Mouse (Mus musculus) cerebellum, adult (tissue): Measurements from ENCODE around the gene Ntm.

ENCODE experiments used
- ATAC-seq: cut with Nextera tagmentation; 2 replicates; pipeline ENCODE4 v1.9.2; 2017; ENCODE audit warnings: mild to moderate bottlenecking, moderate library complexity, mixed read lengths; ENCODE audit not compliant: insufficient number of reproducible peaks, low FRiP score, low TSS enrichment

Ntm gene

DNA sequence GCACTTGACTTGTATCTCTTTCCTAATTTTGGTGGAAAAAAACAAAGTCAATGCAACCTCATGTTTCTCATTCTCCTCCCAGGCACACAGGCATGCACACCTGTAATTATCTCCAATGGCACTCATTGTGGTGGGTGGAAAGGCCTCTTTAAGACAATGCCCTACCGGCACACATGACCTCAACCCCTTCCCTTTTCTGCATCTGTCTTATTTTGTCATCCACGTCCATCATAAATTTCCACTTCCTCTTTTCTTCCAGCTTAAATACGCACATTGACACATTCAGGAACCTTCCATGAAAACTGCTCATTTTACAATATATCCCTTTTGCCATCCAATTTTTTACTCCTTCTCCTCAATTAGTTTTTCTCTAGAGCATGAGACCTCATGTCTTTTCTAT lies 74.2 kb downstream of the Ntm start:
- no peak for ATAC-seq

DNA sequence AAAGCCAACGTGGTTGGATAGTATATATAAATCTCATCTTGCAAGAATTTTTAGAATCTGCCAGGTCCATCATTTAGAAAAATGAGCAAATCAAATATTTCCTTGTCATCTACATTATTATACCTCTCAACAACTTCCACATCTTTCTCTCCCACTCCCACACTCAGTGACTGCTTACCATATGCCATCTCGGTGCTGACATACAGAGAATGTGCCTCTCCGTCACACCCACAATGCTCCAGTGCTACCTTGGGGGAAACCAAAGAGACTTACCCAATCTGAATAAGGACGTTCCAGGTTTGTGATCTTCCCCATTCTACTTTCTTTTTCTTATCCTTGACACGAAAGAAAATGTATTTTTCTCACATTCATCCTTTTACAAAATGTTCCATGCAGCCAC lies 75.0 kb downstream of the Ntm start:
- no peak for ATAC-seq

DNA sequence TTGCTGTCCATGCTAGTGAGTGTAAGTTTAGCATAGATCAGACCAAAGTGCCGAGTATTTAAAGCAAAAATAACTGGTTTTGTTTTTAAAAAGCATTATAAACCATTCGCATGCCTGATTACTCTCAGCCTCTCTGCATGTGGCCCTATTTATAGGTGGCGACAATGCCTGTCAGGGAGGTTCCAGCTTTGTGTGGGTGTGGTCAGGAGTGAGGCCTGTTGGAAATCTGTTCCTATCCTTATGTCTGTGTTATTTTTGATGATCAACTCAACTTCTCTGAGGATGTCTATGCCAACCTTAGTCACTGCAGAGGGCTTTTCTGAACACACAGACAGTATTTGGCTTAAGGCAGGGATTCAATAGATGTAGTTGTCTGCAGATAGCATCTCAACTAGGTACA lies 78.9 kb downstream of the Ntm start:
- no peak for ATAC-seq

DNA sequence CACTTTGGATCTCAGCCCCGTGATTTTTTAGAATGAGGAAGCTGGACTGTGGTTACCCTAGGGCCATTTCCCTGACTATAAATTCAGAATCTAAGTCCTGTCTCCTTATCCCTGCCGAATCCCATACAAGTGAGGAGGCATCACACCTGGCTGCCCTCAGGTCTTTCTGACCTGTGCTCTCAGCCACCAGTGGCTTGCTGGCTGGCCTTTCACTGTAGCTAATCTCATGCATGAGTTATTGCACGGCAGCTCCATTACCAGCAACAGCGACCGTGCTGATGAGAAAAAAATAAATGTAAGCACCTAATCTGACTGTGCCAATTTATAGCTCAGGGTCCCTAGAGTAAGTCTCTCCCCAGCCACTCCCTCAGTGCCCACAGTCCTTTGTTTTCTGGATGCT lies 81.3 kb downstream of the Ntm start:
- no peak for ATAC-seq

DNA sequence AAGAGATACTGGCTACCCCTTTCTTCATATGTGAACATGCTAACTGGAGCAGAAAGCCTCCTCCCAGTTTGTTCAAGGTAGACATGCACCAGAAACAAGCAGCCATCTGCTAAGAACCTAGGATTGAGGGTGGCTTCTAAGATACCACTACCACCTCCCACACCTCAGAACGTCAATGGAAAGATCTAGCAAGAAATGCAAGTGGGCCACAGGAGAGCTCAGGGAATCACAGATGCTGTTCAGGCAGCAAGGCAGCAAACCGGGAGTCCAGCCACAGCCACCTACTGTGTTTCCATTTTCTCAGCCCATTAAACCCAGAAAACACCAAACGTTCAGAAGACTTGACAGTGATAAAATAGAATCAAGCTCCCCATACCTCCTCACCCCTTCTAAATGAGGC lies 85.4 kb downstream of the Ntm start:
- no peak for ATAC-seq

DNA sequence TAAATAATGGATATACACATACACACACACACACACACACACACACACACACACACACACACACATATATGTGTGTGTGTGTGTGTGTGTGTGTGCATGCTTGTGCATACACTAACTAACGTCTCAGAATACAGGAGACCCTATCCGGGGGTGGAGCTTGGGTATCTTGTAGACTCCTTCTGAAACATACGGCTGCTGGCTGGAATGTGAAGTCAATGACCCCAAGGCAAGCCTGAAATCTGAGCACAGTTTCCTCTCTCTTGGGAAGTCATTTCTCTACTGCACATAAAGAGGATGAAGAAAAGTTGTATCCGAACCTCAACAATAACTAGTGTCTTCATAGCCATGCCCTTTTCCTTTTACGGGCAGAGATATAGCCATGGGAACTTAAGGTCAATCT lies 95.2 kb downstream of the Ntm start:
- ATAC-seq, result no peak

DNA sequence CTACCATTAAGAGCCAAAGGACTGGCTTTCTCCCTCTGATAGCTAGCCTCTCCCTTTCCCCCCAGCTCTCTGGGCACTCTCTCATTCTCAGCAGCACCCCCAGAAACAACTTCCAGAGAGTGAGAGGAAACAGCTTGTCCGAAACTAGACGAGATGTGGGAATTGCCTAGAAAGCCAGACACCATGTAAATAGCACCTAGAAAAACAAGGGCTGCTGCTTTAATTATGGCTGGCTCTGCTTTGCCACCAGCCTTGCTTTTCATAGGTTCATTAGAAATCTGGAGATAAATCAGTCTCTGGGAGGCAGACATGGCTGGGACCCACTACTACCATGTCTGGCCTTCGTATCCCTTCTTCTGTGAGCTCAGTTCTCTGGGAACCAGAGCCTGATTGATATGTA lies 96.1 kb downstream of the Ntm start:
- no peak for ATAC-seq

DNA sequence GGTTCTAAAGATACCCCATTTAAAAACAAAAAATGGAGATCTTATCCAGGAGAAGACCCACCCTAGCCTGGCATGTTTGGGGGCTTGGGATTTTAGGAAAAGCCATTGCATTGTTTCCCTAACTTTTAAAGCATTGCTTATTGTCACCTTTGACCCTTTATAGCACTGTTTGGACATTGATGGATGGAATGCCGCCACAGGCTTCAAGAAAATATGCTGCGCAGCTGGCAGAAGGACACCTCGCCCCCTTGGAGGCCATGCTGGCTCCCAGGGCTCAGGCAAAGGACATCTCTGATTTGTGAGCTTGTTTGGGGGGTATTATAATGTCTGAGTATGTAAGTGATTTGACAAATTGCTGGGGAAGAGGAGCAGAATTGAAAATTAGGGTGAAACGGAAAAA lies 96.8 kb downstream of the Ntm start:
- ATAC-seq, result no peak

DNA sequence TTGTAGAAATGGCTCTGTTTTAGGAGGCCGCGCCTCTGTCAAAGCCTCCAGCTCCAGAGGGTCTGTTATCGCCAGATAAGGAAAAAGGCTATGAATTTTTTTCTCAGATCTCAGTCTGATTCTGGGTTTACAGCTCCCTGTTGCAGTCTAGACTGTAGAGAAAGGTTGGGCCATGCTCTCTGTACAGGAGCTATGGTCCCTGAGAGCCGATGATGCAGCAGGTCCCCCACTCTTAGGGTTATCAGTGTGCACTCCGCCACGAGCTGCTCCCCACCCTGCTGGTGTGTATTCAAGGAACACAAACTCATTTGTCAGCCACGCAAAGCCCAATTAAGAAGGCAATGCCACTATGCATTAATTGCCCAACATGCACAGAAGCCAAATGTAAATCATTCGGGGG lies 97.4 kb downstream of the Ntm start:
- no peak for ATAC-seq

DNA sequence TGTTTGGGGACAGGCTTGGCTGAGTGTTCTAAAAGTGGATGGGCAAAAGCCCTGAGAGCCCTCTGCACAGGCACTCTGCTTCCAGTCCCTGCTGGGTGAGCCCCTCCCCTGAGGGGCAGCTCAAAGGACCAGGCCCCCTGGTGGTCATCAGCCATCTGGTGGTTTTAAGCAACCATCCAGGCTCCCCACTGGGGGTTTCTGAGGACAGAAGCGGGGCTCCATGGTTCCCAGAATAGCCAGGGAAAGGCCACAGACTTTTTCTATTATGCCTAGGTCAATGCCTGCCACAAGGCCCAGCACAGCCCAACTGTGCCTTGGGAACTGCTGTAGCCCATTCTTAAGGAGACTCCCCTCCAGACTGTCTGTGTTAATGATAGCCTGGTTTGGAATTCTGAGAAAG lies 98.1 kb downstream of the Ntm start:
- peak; percentile 40; the same call in 1 of the 2 replicates for ATAC-seq

DNA sequence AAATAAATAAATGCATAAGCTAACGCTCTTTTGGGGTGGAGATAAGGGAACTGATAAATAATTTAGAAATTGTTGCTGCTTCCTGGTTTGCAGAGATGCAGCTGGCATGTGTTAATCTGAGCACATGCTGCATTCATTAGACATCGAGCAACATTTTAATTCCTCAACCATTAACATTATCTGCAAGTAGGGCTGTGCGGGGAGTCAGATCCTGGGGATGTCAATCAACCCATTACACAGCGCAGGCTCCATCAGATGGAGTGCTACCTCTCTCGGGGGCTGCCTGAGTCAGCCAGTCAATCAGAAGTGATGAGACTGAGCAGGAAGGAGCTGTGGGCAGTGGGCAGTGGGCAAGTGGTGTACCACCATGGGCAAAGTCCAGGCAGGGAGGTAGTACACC lies 100.5 kb downstream of the Ntm start:
- ATAC-seq, result no peak

DNA sequence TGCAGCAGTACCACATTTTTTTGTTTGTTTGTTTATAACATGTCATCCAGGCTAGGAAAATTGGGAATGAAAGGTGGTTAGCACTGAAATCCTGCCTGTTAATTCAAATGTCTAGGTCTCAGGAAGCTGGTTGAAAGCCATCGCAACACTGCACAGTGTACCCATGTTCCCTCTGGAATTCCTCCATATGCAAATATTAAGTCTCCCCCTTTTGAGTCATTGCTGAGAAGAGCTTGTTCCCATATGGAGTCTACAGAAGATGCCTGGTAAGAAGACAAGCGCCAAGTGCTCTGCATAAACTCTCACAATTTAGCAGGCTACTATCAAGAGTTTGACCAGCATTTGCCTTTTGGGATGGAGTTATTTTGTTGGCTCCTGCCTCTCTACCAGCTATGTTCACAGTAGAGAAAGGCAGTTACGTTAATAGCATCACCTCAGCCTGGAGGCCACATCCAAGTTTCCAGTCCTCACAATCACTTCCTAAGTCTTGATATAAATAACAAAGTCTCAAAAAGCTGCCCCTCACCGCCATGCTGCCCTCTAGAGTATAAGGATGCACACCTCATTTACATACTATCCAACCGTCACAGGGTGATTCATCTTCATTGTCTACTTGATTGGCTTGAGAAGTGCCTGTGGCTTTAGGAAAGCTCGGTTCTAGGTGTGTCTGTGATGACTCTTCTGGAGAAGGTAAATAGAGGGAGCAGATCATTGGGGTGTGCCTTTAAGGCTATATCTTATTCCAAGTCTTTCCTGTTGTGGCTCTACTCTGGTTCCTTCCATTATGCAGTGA lies 103.5 kb downstream of the Ntm start:
- ATAC-seq, result no peak

DNA sequence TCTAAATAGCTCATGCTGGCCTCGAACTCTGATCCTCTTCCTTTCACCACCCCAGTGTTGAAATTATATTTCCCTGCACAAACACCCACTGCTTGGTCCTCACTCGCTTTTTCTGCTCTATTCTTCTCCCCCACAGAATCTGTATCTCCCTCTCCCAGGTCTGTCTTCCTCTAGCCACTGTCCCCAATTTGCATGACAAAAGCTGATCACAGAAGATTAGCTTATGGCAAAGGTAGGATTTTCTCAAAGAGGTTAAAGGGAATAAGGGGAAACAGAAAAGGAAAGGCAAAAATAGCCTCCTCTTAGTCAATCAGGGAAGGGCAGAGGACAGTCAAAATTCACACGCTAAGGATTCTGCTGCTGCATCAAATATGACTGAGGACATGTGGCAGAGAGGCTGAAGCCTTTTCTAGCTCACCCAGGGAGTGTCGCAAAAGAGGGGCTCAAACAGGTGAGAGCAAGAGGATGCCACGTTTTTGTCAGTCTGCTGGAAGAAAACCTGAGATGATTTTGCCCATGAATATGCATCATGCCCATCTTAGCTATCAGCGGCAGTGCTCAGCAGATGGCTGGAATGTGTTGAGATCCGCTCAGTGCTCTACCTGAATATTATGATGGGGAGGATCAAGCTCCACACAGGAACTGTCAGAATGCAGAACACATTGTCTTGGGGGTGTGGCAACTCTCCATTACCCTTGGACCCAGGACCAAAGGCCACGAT lies 114.0 kb downstream of the Ntm start:
- ATAC-seq, result no peak

DNA sequence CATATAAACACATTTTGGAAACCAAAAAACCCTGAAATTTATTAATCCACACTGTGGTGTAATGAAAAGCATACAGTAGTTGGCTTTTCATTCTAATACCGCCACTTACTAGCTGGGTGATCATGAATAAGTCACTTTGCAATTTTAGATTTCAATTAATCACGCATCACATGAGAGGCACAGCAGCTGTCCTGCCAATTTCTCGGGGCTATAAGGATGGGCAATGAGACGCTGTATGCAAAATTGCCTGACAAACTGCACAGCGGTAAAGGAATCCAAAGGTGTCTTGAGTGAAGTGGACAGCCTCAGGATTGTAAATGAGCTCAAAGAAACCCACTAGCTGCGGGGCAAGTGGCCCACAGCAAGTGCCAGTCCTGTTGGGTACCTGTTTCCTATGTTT lies 125.6 kb downstream of the Ntm start:
- no peak for ATAC-seq

DNA sequence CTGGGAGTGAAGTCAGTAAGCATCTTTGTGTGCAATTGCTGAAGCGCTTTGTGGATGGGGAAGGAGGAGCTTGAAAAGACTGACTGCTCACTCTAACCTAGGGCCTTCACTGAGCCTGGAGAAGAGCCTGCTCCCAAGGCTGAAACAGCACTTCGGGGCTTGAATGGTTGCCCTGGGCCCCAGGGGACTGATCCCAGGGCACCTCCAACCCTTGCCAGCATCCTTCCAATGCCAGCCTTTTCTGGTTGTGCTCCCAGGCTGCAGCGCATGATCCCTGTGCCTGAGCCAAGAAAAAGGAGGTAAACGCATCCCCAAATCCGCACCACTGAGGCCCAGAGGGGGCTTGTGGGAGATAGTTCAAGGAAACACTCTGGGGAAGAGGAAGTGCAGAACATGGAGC lies 128.0 kb downstream of the Ntm start:
- peak; percentile 52; the same call in 1 of the 2 replicates for ATAC-seq

DNA sequence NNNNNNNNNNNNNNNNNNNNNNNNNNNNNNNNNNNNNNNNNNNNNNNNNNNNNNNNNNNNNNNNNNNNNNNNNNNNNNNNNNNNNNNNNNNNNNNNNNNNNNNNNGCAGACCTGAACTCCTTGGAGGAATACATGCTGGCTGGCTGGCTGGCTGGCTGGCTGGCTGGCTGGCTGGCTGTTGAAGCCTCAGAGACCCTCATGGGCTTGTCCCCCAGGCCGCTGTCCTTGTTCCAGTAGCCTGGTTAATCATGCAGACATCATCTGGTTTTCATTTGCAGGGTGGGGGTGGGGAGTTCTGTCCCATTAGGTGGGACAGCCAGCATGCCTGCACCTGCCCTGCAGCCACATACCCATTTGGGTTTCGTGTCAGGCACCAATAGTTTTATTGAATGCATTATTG lies 129.2 kb downstream of the Ntm start:
- no peak for ATAC-seq

DNA sequence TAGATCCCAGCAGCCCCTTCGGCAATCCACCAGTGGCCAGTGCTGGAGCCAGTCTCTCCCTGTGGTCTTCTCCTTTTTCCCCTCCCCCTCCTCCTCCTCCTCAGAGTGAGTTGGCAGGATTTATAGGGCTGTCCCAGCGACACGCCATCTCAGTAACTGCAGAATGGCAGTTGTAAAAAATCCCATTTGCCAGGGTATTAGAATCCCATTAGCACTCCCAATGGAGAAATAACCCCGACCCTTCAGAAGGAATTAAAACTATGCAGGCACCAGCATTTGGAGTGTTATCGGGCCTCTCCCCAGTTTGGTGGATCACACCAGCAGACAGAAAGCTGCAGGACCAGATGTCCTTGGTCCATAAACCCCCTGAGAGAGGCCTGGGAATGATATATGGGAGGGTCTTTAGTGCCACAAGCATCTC lies 135.7 kb downstream of the Ntm start:
- ATAC-seq, result no peak

DNA sequence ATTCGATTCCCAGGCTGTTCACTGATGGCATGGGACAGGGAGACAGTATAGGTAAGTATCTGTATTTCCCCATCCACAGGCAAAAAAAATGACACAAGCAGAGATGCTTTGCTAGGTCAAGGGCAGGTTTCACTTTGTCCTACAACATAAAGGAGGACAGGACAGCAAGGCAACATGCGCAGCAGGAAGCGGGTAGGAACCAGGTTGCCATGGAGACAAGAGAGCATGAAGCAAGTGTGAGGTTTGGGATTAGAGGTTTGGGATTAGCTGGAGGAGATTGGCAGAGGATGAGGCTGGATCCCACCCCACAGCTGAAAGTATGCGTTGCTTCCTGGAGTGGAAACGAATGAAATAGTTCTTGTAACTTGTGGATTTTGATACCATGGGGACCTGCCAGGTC lies 137.7 kb downstream of the Ntm start:
- no peak for ATAC-seq

DNA sequence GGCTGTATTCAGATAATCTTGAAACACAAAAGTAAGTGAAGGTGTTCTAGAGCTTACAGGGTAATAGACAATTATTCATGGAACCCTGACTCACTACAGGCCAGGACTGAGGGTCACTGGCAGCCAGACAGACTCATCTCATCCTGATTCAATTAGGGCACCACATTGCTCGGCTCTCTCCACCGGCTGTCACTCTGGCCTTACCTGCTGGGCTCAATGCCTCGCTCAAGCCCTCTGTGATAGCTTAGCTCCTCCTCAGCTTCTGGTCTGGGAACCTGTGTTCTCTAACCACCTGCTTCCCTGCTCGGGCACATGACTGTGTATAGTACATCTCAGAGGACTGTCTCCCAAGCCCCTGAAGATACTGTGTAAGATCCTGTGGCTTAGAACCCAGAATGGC lies 139.2 kb downstream of the Ntm start:
- ATAC-seq, result peak; percentile 96

DNA sequence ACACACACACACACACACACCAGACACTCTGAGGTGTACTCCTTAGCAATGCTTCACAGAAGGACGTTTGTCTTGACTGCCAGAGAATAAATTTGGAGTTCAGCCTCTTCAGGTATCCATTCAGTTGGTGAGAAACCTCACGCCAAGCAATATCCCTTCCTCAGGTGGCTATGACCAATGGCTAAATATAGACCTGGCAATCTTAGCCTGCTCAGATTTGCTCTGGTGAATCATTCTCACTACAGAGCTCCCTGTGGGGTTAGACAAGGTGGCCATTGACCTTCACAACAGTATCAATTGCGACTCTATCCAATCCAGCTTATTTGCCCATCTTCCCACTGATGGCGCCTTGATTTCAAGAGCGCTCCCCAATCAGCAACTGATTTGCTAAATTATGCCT lies 150.3 kb downstream of the Ntm start:
- ATAC-seq, result no peak

DNA sequence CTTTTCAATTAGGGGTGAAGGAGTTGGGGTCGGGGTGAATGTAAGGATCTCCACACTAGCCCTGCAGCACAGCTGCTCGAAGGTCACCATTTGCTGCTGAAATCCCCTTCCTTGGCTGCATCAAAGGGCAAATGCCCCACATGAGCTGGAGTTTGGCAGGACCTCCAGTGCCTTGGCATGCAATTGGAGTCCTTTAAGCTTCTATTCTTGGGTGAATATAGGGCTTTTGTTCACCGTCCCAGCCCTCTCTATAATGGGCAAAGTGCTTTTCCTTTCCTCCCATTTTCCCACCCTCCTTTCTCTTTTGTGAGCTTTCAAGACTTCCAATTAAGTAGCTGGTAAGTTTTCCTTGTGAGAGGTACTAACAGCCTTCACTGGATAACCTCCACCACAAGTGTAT lies 156.2 kb downstream of the Ntm start:
- ATAC-seq, result no peak

DNA sequence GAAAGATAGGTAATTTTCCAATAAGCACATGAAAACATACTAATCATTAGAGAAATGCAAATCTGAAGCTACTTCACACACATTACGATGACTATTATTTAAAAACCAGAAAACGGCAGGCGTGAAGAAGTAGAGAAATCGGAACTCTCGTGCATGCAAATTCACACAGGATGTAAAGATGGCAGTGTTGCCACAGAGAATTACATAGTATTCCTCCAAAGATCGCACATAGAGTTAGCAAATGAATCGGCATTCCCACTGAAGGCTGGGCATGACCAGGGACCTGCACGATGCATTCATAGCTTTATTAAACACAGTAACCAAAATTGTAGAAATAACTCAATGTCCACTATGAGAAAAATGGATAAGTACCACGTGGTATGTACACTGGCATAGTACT lies 158.5 kb downstream of the Ntm start:
- no peak for ATAC-seq
